In genomic region chr14:62326026-62326425, GRCm38 (mm10) we compare ENCODE assay signal across 21 mouse cellular contexts.
"Had no signal": no experiment of that assay in that cellular context is flagged by ENCODE, and none has a peak within 500 bp of the region (broad histone marks: within the 10 kb centered on the region; RNA-seq: fewer than 3 reads in every experiment).

No protein-coding gene starts in this region.

- H3K4me1 ChIP-seq: intestine, embryonic 15.5 days had no signal

- ATAC-seq: intestine, embryonic 15.5 days; liver, postnatal 0 days had no signal

- H3K4me3 ChIP-seq: intestine, embryonic 15.5 days; limb, embryonic 12.5 days; limb, embryonic 15.5 days; myocyte; neural tube, embryonic 13.5 days; stomach, embryonic 15.5 days had no signal

- DNase-seq: kidney, adult 11 months; kidney, adult 9 months; kidney, postnatal 14 days; kidney, postnatal 4 days; left cerebral cortex, postnatal 4 days; liver, postnatal 0 days; lung, postnatal 4 days; midbrain, embryonic 14.5 days; retina, postnatal 1 day; right cerebral cortex, postnatal 25 days; spleen, adult 18-20 months; thymus, postnatal 25 days had no signal

- H3K27me3 ChIP-seq: intestine, embryonic 15.5 days; limb, embryonic 12.5 days; limb, embryonic 15.5 days; neural tube, embryonic 13.5 days; stomach, embryonic 15.5 days had no signal

- H3K36me3 ChIP-seq: intestine, embryonic 15.5 days; limb, embryonic 12.5 days; limb, embryonic 15.5 days; neural tube, embryonic 13.5 days; stomach, embryonic 15.5 days had no signal

- H3K9ac ChIP-seq: intestine, embryonic 15.5 days; limb, embryonic 12.5 days; limb, embryonic 15.5 days; liver, embryonic 14.5 days; liver, postnatal 0 days; neural tube, embryonic 13.5 days; stomach, embryonic 15.5 days had no signal

- H3K27ac ChIP-seq: intestine, embryonic 15.5 days; limb, embryonic 12.5 days; limb, embryonic 15.5 days; liver, embryonic 14.5 days; neural tube, embryonic 13.5 days; stomach, embryonic 15.5 days had no signal

- H3K9me3 ChIP-seq: intestine, embryonic 15.5 days; limb, embryonic 12.5 days; limb, embryonic 15.5 days; neural tube, embryonic 13.5 days; stomach, embryonic 15.5 days had no signal

- H3K4me2 ChIP-seq: intestine, embryonic 15.5 days; limb, embryonic 12.5 days; limb, embryonic 15.5 days; liver, embryonic 11.5 days; midbrain, embryonic 11.5 days; neural tube, embryonic 13.5 days; stomach, embryonic 15.5 days had no signal
